Mouse (Mus musculus) liver, embryonic 13.5 days (tissue): ENCODE data around the gene Nfatc4. TPM values are rescaled to one million over a fixed set of nuclear protein-coding genes. Genes with fewer than 3 reads are reported as not detected.

Source experiments
- ATAC-seq: fragments of 200-750 bp; cut with Nextera tagmentation; 2 replicates; pipeline ENCODE4 v1.8.0; 2017; ENCODE audit warnings: low read depth, mild to moderate bottlenecking, moderate number of reproducible peaks, moderate library complexity
- DNase-seq: peaks from one replicate; pipeline ENCODE4 v3.0.0; 2022
- H3K27ac ChIP-seq: fragments of 300-500 bp; sonication (generic); 2 replicates; pipeline ENCODE4 v1.5.1; 2015; ENCODE audit warnings: moderate library complexity, mild to moderate bottlenecking, inconsistent platforms
- H3K27me3 ChIP-seq: fragments of 300-500 bp; sonication (generic); 2 replicates; pipeline ENCODE4 v1.6.1; 2015; ENCODE audit warnings: mild to moderate bottlenecking, inconsistent platforms
- H3K36me3 ChIP-seq: fragments of 300-500 bp; sonication (generic); 2 replicates; pipeline ENCODE4 v1.6.1; 2015; ENCODE audit warnings: mild to moderate bottlenecking, inconsistent platforms
- H3K4me1 ChIP-seq: fragments of 300-500 bp; sonication (generic); replicated peaks from 2 replicates; pipeline ENCODE4 v1.6.1; 2015; ENCODE audit warnings: inconsistent platforms
- H3K4me2 ChIP-seq: fragments of 300-500 bp; sonication (generic); 2 replicates; pipeline ENCODE4 v1.6.1; 2015; ENCODE audit warnings: inconsistent platforms, mild to moderate bottlenecking, moderate library complexity
- H3K4me3 ChIP-seq: fragments of 300-500 bp; sonication (generic); replicated peaks from 2 replicates; pipeline ENCODE4 v1.5.1; 2015; ENCODE audit warnings: mild to moderate bottlenecking, inconsistent platforms
- H3K9ac ChIP-seq: fragments of 300-500 bp; sonication (generic); 2 replicates; pipeline ENCODE4 v1.6.1; 2015; ENCODE audit warnings: mild to moderate bottlenecking, inconsistent platforms
- H3K9me3 ChIP-seq: fragments of 300-500 bp; sonication (generic); replicated peaks from 2 replicates; pipeline ENCODE4 v1.6.1; 2016; ENCODE audit warnings: inconsistent platforms
- WGBS: fragments of 180-500 bp; shearing (Covaris S2); methylation state at CpG from one replicate; pipeline ENCODE4 v1.1.7; 2015; ENCODE audit not compliant: insufficient replicate concordance; 5-methylcytosine and 5-hydroxymethylcytosine counted together
- polyA plus RNA-seq: library from polyadenylated mRNA; unstranded; fragments of >200 nt; fragmentation: Nextera tagmentation; extraction: Ambion mirVana; gene quantifications from 2 replicates; pipeline ENCODE4 v1.2.1, GENCODE M21; 2015

Nfatc4 gene
- polyA plus RNA-seq, 1 experiment from 2014 or later, result 1.5 TPM

DNA sequence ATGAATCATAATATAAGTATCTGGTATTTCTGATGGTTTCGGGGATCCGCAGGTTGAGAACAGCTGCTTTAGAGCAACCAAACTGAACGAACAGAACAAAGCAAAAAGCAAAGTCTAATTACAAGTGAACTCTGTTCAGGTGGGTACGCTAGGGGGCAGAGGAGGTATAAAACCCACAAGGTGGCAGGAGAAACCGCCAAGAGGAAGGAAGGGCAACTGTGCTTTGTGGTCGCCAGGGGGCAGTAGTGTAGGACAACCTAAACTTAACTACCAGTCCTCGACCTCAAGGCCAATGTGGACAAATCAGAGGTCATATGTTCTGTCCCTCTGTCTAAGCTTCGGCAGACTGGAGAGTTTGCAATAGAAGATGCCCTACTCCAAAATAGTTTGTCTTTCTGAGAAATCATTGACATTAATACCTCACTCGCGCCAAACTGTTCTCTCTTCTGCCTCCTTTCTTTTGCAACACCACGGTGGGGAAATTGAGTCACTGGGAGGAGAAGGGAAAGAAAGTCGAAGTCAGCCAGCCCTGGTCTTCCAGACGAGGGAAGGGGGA lies 431 bp upstream of the Nfatc4 start:
- peak overlapping the region; percentile 79 for H3K4me2 ChIP-seq
- peak overlapping the region; percentile 61 for H3K4me3 ChIP-seq
- no peak overlapping the region; the same call in 1 of the 2 replicates for H3K27ac ChIP-seq
- peaks cover 56% of the 10 kb centered on the region for H3K27me3 ChIP-seq
- H3K9me3 ChIP-seq, result no peaks in the 10 kb centered on the region
- DNase-seq (peak; percentile 51), ATAC-seq (peak; percentile 55; the same call in 1 of the 2 replicates)
- peak overlapping the region; percentile 58; the same call in 1 of the 2 replicates for H3K9ac ChIP-seq
- no peaks in the 10 kb centered on the region for H3K36me3 ChIP-seq
- H3K4me1 ChIP-seq, result peaks cover 33% of the 10 kb centered on the region
- WGBS, result 3% methylated on average over 13 of the region's 13 CpGs

DNA sequence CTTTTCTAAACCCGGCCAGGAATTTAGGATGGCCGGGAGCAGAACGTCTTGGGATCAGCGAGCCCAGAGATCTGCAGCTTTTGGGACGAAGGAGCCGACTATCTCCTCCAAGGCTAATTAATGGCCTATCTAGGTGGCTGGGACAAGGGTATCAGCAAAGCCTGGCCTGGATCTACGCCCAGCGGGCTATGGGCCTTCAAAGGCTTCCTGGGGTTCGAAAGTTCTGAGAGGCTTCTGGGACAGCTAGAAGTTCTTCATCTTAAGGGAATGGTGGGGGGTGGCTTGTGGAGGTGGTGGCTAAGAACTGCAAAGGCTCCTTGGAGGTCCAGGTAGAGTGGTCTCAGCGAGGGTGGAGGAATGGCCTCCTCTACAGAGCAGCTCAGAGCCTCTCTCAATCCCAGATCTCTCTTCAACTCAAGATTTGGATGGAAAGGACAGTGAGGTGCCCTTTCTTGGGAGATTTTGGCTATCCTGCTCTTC lies 1.1 kb downstream of the Nfatc4 start:
- Histone ChIP-seq H3K27ac (peak overlapping the region; percentile 34; the same call in 1 of the 2 replicates), H3K4me3 (peak overlapping the region; percentile 61), H3K4me2 (peak overlapping the region; percentile 79), H3K36me3 (no peaks in the 10 kb centered on the region), H3K4me1 (peaks cover 41% of the 10 kb centered on the region), H3K27me3 (peaks cover 71% of the 10 kb centered on the region), H3K9me3 (no peaks in the 10 kb centered on the region), H3K9ac (0 out of 2 replicates have a peak overlapping the region, but pooled peaks have one; percentile 4)
- WGBS, result 6% methylated on average over 10 of the region's 10 CpGs
- DNase-seq, result no peak
- no peak for ATAC-seq

DNA sequence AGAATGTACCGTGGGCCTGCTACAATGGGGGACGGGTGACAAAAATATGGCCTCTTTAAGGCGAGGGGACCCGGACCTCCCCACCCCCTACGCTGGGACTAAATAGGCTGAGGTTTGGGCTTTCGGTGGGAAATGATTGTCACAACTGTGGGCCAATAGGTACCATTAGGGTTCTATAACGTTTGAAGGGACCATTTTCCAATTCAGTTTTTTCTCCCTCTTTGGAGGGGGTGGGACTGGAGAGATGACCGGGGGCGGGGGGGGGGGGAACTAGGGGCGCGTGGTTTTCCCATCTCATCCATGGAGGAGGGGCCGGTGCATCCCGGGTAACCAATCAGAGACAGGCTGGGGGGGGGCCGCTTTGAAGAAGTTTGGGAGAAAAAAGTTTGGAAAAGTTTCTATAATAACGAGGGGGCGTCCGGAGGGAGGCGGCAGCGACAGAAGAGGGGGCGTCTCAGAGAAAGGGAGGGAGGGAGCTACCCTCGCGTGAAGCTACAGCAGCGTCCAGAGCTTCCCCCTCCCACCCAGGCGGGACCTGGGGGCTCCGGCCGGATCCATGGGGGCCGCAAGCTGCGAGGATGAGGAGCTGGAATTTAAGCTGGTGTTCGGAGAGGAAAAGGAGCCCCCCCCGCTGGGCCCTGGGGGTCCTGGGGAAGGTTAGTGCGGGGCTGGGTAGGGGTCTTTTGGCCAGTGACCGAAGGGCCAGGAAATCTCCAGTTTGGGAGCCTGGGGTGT lies 1.7 kb downstream of the Nfatc4 start:
- H3K9me3 ChIP-seq, result no peaks in the 10 kb centered on the region
- no peak overlapping the region for H3K9ac ChIP-seq
- H3K4me1 ChIP-seq, result peaks cover 41% of the 10 kb centered on the region
- H3K4me2 ChIP-seq, result peak overlapping the region; percentile 79
- DNase-seq (no peak), ATAC-seq (no peak)
- peaks cover 77% of the 10 kb centered on the region for H3K27me3 ChIP-seq
- peak overlapping the region; percentile 34; the same call in 1 of the 2 replicates for H3K27ac ChIP-seq
- H3K36me3 ChIP-seq, result no peaks in the 10 kb centered on the region
- H3K4me3 ChIP-seq, result peak overlapping the region; percentile 61
- whole genome bisulfite sequencing, result 5% methylated on average over 30 of the region's 32 CpGs

DNA sequence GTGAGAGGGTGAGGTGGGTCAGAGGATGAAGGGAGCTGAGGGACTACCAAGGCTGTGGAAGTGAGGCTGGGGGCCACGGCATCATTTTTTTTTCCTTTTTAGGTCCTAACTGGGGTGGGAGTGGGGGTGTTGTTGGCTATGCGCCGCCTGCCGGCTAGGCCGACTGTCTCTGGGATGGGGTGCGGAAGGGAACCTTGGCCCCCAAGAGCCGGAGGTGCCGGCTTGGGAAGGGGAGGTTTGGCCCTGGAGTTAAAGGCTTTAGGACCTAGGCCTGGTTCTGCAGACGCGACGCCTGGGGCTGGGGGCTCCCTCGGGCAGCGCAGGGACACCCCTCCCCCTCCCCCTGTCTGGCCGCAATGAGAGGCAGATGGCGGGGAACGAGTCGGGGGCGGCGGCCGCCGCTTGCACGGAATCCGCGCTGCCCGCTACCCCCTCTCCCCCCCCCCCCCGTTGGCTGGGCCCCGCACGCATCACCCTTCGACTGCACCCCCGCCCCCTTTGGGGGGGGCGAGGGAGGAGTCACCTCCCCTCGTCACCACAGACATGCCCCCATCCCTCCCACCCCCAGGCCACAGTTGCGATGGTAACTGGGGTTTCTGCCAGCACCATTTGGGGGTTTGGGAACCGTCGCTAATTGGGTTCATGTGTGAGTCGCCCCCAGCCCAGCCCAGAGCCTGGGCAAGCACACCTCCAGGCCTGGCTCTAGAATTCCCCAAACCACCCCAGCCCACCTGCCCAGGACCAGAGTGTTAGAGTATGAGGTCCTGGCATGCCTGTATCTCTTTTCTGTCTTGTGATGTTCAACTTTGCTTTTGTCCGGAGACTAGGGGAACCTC lies 2.5 kb downstream of the Nfatc4 start:
- peak overlapping the region; percentile 23; the same call in 1 of the 2 replicates for H3K27ac ChIP-seq
- no peak for ATAC-seq
- H3K4me2 ChIP-seq, result peak overlapping the region; percentile 49
- peaks cover 85% of the 10 kb centered on the region for H3K27me3 ChIP-seq
- H3K9me3 ChIP-seq, result no peaks in the 10 kb centered on the region
- peaks cover 41% of the 10 kb centered on the region for H3K4me1 ChIP-seq
- no peaks in the 10 kb centered on the region for H3K36me3 ChIP-seq
- peak overlapping the region; percentile 46 for H3K4me3 ChIP-seq
- no peak for DNase-seq
- H3K9ac ChIP-seq, result no peak overlapping the region
- WGBS, result 2% methylated on average over 18 of the region's 37 CpGs

DNA sequence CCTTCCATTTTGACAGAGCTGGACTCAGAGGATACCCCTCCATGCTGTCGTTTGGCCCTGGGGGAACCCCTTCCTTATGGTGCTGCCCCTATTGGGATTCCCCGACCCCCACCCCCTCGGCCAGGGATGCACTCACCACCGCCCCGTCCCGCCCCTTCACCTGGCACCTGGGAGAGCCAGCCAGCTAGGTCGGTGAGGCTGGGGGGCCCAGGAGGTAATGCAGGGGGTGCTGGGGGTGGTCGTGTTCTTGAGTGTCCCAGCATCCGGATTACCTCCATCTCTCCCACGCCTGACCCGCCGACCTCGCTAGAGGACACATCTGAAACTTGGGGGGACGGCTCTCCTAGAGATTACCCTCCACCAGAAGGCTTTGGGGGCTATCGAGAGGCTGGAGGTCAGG lies 3.2 kb downstream of the Nfatc4 start:
- H3K4me3 ChIP-seq, result peak overlapping the region; percentile 46
- no peaks in the 10 kb centered on the region for H3K9me3 ChIP-seq
- peak overlapping the region; percentile 49 for H3K4me2 ChIP-seq
- H3K36me3 ChIP-seq, result no peaks in the 10 kb centered on the region
- peaks cover 41% of the 10 kb centered on the region for H3K4me1 ChIP-seq
- WGBS, result 6% methylated on average over 15 of the region's 15 CpGs
- no peak overlapping the region for H3K9ac ChIP-seq
- ATAC-seq (no peak), DNase-seq (no peak)
- peaks cover 92% of the 10 kb centered on the region for H3K27me3 ChIP-seq
- no peak overlapping the region for H3K27ac ChIP-seq

DNA sequence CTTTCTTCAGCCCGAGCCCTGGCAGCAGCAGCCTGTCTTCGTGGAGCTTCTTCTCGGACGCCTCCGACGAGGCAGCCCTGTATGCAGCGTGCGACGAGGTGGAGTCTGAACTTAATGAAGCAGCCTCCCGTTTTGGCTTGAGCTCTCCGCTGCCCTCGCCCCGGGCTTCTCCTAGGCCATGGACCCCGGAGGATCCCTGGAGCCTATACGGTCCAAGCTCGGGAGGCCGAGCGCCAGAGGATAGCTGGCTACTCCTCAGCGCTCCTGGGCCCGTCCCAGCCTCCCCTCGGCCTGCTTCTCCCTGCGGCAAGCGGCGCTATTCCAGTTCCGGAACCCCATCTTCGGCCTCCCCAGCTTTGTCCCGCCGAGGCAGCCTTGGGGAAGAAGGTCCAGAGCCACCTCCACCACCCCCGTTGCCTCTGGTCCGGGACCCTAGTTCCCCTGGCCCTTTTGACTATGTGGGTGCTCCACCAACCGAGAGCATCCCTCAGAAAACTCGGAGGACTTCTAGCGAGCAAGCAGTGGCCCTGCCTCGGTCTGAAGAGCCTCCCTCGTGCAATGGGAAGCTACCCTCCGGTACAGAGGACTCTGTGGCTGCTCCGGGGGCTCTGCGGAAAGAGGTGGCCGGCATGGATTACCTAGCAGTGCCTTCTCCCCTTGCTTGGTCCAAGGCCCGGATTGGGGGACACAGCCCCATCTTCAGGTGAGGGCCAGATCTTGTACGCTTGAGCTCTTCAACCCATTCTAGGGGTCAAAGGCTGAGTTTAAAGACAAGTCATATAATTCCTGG lies 3.8 kb downstream of the Nfatc4 start:
- Histone ChIP-seq H3K36me3 (no peaks in the 10 kb centered on the region), H3K27me3 (peaks cover 94% of the 10 kb centered on the region), H3K4me1 (peaks cover 41% of the 10 kb centered on the region), H3K4me2 (peak overlapping the region; percentile 49), H3K9ac (no peak overlapping the region), H3K27ac (no peak overlapping the region), H3K9me3 (no peaks in the 10 kb centered on the region), H3K4me3 (peak overlapping the region; percentile 46)
- ATAC-seq (no peak), DNase-seq (no peak)
- 17% methylated on average over 41 of the region's 41 CpGs for WGBS

DNA sequence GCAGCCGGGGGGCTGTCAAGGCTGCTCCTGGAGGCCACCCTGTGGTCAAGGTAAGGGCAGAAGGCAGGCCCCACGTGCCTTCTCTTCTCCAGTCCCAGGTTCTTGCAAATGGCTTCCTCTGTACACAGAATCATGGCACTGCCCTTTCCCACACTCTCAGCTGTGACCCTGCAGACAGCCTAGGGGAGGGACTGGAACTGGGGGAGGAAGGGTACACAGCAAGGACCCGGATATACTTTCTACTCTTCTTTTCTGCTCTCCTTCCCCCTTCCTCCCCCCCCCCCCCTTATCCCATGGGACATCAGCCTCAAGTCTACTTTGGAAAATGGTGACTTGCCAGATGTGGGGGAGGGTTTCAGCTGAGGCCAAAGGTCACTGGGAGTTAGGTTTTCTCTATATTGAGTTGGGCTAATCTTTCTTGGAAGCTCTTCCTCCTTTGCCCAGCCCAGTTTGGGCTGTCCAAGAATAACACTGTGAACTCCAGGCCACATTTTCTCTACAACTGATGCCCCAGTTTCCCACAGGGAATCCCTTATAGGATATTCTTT lies 5.8 kb downstream of the Nfatc4 start:
- peaks cover 82% of the 10 kb centered on the region for H3K27me3 ChIP-seq
- H3K4me1 ChIP-seq, result peaks cover 28% of the 10 kb centered on the region
- ATAC-seq (no peak), DNase-seq (no peak)
- H3K9me3 ChIP-seq, result no peaks in the 10 kb centered on the region
- no peak overlapping the region for H3K4me2 ChIP-seq
- H3K9ac ChIP-seq, result no peak overlapping the region
- no peak overlapping the region for H3K27ac ChIP-seq
- 23% methylated on average over 3 of the region's 3 CpGs for WGBS
- no peak overlapping the region for H3K4me3 ChIP-seq
- H3K36me3 ChIP-seq, result no peaks in the 10 kb centered on the region

DNA sequence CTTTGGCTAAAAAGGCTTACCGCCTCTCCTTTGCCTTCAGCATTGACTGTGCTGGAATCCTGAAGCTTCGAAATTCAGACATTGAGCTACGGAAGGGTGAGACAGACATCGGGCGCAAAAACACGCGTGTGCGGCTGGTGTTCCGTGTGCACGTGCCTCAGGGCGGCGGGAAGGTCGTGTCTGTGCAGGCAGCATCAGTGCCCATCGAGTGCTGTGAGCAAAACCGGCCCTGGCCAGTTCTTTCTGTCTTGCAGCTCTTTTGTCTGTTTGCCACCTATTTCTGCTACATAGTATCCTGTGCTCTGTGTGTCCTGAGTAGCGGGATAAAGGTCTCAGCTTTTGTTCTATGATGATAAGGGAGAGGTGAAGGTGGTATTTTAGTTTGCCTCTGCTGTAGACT lies 6.9 kb downstream of the Nfatc4 start:
- Histone ChIP-seq H3K27me3 (peaks cover 71% of the 10 kb centered on the region), H3K4me3 (no peak overlapping the region), H3K9ac (no peak overlapping the region), H3K4me2 (no peak overlapping the region), H3K27ac (no peak overlapping the region), H3K9me3 (no peaks in the 10 kb centered on the region), H3K36me3 (no peaks in the 10 kb centered on the region), H3K4me1 (peaks cover 21% of the 10 kb centered on the region)
- DNase-seq, result no peak
- WGBS, result 71% methylated on average over 16 of the region's 16 CpGs
- no peak for ATAC-seq

DNA sequence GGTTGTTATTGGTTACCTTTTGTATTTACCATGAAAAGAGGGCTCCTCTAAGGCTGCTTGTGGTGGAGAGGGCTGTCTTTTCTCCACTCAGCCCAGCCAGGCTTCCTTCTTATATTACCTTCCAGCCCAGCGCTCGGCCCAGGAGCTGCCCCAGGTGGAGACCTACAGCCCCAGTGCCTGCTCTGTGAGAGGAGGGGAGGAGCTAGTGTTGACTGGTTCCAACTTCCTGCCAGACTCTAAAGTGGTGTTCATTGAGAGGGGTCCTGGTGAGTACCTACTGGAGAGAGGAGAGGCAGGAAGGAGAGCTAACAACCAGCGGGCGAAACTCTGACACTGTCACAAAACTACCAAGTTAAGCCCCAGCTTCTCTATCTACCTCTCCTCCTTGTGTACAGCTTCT lies 7.4 kb downstream of the Nfatc4 start:
- no peak overlapping the region for H3K4me2 ChIP-seq
- WGBS, result 62% methylated on average over 4 of the region's 4 CpGs
- H3K4me1 ChIP-seq, result peaks cover 16% of the 10 kb centered on the region

DNA sequence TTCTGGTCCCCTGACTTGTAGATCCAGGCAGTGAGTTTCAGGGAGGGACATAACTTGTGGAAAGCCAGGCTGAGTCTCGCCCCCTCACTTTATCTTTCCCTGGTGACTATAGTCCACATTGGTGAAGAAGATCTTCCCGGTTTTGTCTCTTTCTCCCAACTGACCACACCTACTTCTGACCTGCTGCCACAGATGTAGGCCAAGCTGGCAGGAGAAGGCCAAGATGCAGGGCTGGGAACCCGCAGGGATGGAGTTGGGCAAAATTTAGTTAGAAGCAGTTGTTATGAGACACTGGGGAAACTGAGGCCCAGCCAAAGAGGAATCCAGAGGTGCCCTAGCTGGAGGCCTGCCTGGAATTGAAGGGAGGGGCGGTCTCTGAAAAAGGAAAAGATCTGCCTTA lies 10.2 kb downstream of the Nfatc4 start:
- peaks cover 39% of the 10 kb centered on the region for H3K27me3 ChIP-seq
- no peaks in the 10 kb centered on the region for H3K36me3 ChIP-seq
- no peak for DNase-seq
- no peak for ATAC-seq
- no peak overlapping the region for H3K4me3 ChIP-seq
- H3K4me2 ChIP-seq, result no peak overlapping the region
- H3K9ac ChIP-seq, result no peak overlapping the region
- peaks cover 7% of the 10 kb centered on the region for H3K4me1 ChIP-seq
- no peak overlapping the region for H3K27ac ChIP-seq
- no peaks in the 10 kb centered on the region for H3K9me3 ChIP-seq
- WGBS, result 71% methylated on average over 4 of the region's 4 CpGs

More for the DNA sequence above, 7.4 kb downstream of the Nfatc4 start:
- Histone ChIP-seq H3K27ac (no peak overlapping the region), H3K9me3 (no peaks in the 10 kb centered on the region), H3K4me3 (no peak overlapping the region), H3K36me3 (no peaks in the 10 kb centered on the region), H3K27me3 (peaks cover 67% of the 10 kb centered on the region), H3K9ac (no peak overlapping the region)
- ATAC-seq (no peak; the same call in 1 of the 2 replicates), DNase-seq (no peak)
